Mouse (Mus musculus): Measurements from ENCODE around the gene AW551984.

DNA sequence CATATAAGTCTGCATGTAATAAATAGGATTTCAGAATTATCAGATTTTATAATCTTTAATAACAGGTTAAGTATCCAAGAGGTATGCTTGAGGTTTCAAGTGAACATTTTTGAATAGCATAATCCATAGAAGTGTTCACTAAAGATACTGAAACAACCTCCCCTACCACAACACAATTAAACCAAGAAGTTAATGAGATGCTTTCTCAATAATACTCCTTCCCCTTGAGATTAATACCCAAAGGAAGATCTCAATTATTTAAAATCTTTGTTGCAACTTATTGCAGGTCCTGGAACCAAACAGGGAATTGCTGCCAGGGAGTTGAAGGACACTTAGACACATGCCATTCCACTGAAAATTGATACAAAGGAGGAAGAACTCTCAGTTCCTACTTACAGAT, 40.6 kb upstream of the AW551984 start, which contains the start of gene Olfr961:
- TF ChIP-seq EP300 (optimal IDR thresholded peaks at IDR 0.05) (no peak), CTCF (IDR thresholded peaks at IDR 0.05; ENCODE audit: low read depth) (no peak)

Measured in stomach, postnatal 0 days (tissue).